Mouse (Mus musculus): ENCODE results near the gene Sdhc. TPM values are rescaled to one million over a fixed set of nuclear protein-coding genes. Genes with fewer than 3 reads are reported as not detected.

The Sdhc gene
- polyA plus RNA-seq, 1 experiment from 2014 or later = 218 TPM

DNA sequence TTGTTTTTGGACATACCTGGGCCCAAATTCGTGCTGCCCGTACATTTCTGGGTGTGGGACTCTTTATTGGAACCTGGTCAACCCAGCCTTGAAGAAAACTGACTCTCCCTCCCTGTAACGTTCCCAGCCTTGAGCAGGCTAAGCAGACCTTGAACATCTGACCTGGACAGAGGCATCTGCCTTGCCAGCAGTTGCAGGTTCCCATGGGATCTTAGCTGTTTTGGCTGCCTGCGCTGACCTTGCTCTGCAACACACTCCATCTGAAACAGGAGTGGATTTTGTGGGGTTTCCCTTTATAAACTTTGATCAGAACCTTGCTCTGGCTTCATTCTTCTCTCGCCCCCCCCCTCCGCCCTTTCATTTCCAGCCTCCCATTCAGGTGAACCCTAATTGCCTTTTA is 45.2 kb downstream of the Sdhc start:
- no peak overlapping the region for H3K4me2 ChIP-seq
- H3K4me3 ChIP-seq (replicated peaks) = no peak overlapping the region
- H3K27ac ChIP-seq = no peak overlapping the region
- ATAC-seq (ENCODE audit: low FRiP score) = no peak
- peaks cover 10% of the 10 kb centered on the region; the same call in 1 of the 2 replicates for H3K27me3 ChIP-seq
- WGBS = 69% methylated on average over 6 of the region's 6 CpGs
- no peaks in the 10 kb centered on the region for H3K9me3 ChIP-seq
- H3K4me1 ChIP-seq = peaks cover 8% of the 10 kb centered on the region
- H3K36me3 ChIP-seq (replicated peaks) = no peaks in the 10 kb centered on the region
- no peak overlapping the region for H3K9ac ChIP-seq

DNA sequence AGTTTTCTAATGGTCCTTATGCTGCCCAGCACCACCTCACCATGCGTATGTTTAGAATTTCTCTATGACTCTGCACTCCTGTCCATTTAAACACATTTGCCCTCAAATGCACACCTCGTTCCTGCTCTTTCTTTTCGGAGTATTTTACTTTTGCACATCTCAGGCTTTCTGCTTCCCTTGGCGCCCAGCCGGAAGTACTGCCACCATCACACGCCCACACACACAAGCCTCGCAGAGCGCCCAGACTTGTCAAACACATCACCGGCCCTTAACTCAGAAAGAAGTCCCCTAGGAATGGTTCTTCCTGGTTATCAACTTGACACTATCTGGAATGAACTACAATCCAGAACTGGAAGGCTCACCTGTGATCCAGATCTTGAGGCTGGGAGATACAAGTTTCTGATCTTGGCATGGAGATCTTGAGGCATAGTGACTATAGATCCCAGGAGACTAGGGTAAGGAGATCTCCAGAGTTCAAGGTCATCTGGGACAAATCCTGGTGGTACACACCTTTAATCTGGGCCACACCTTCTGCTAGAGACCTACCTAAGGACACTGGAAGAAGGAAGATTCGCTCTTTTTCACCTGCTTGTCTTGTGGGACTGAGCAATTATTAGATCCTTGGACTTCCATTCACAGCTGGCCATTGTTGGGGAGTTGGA is 47.1 kb downstream of the Sdhc start:
- Histone ChIP-seq H3K27me3 (peaks cover 4% of the 10 kb centered on the region; the same call in 1 of the 2 replicates), H3K36me3 (replicated peaks) (no peaks in the 10 kb centered on the region), H3K9ac (no peak overlapping the region), H3K4me1 (peaks cover 6% of the 10 kb centered on the region), H3K9me3 (no peaks in the 10 kb centered on the region), H3K4me3 (replicated peaks) (peak overlapping the region; percentile 67), H3K27ac (no peak overlapping the region), H3K4me2 (peak overlapping the region; percentile 60)
- ATAC-seq (ENCODE audit: low FRiP score) = 0 out of 2 replicates have a peak, but pooled peaks have one; percentile 7
- 11% methylated on average over 10 of the region's 10 CpGs for WGBS

DNA sequence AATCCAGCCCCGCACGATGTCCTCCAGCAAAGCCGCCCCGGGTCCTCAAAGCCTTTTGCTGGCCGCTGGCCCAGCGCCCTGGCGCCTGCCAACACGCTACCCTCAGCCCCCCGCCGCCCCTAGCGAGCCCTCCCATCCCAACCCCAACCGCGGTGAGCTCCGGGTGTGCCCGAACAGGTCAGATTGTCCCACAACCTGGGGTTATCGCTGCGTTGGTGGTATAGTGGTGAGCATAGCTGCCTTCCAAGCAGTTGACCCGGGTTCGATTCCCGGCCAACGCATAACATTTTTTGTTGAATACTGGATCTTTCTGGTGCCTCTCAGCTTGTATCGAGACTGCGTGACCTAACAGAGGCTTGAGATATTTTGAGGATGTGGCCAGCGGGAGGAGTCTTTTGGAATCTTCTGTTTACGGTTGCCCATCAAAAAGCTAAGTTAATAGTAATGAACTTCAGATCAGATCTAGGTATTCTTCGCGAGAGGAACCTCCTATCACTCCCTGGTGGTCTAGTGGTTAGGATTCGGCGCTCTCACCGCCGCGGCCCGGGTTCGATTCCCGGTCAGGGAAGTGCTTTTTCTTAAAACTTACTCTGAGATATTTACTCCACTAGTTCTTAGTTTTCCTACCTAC is 47.7 kb downstream of the Sdhc start:
- no peaks in the 10 kb centered on the region for H3K9me3 ChIP-seq
- H3K9ac ChIP-seq = peak overlapping the region; percentile 61; the same call in 1 of the 2 replicates
- peaks cover 4% of the 10 kb centered on the region for H3K27me3 ChIP-seq
- H3K4me2 ChIP-seq = peak overlapping the region; percentile 60
- peak; percentile 93 for ATAC-seq (ENCODE audit: low FRiP score)
- peak overlapping the region; percentile 67 for H3K4me3 ChIP-seq (replicated peaks)
- peaks cover 6% of the 10 kb centered on the region for H3K4me1 ChIP-seq
- H3K27ac ChIP-seq = peak overlapping the region; percentile 75; the same call in 1 of the 2 replicates
- WGBS = under 1% methylated on average over 35 of the region's 35 CpGs
- H3K36me3 ChIP-seq (replicated peaks) = no peaks in the 10 kb centered on the region

DNA sequence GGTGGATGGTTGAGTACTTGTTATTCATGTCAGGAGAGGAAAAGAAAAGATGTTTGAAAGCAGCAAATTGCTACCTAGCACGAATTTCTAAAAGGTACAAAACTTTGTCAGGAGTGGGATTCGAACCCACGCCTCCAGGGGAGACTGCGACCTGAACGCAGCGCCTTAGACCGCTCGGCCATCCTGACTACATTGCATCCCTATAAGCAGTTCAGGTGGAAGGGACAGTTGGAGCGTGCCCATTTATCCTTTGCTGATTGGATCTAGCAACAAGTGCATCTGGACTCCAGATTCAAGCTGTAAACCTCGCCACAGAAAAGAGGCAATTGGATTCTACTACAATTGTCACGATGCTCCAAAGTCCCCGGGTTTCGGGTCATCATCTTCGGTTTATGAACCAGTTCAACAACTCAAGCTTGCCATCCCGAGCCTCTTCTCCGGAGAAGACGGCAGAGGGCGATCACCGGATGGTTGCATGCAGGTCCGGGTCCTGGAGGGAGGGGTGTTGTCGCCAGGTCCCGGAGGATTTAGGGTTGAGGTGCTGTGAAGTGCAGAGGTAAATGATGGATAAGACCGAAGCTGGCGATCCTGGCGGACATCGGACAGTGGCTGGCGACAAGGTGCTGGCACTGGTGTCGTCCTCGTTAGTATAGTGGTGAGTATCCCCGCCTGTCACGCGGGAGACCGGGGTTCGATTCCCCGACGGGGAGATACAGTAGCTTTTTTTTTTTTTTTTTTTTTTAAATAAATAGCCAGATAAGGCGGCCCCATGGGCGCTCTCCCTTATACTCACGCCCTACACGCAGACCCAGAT is 48.5 kb downstream of the Sdhc start:
- under 1% methylated on average over 40 of the region's 40 CpGs for WGBS

DNA sequence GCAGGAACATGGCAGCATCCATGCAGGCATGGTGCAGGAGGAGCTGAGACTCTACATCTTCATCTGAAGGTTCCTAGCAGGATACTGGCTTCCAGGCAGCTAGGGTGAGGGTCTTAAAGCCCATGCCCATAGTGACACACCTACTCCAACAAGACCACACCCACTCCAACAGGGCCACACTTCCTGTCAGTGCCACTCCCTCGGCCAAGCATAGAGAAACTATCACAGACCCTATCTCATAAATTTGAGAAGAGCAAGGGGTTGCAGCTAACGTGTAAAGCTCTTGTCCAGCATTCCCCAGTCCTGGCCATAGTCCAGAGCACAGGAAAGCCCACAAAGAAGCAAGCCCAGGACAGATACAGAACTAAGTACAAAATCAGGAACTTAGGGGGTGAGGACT is 49.4 kb downstream of the Sdhc start:
- Histone ChIP-seq H3K36me3 (replicated peaks) (no peaks in the 10 kb centered on the region), H3K4me2 (peak overlapping the region; percentile 60), H3K4me3 (replicated peaks) (no peak overlapping the region), H3K27ac (no peak overlapping the region), H3K9ac (no peak overlapping the region), H3K9me3 (no peaks in the 10 kb centered on the region), H3K4me1 (peaks cover 12% of the 10 kb centered on the region), H3K27me3 (peaks cover 5% of the 10 kb centered on the region)
- no peak for ATAC-seq (ENCODE audit: low FRiP score)
- 52% methylated on average over 2 of the region's 2 CpGs for WGBS

More for the DNA sequence above, 48.5 kb downstream of the Sdhc start:
- Histone ChIP-seq H3K4me1 (peaks cover 6% of the 10 kb centered on the region), H3K9ac (peak overlapping the region; percentile 61), H3K4me3 (replicated peaks) (peak overlapping the region; percentile 67), H3K36me3 (replicated peaks) (no peaks in the 10 kb centered on the region), H3K27me3 (peaks cover 8% of the 10 kb centered on the region), H3K27ac (peak overlapping the region; percentile 75; the same call in 1 of the 2 replicates), H3K9me3 (no peaks in the 10 kb centered on the region), H3K4me2 (peak overlapping the region; percentile 60)
- peak; percentile 88 for ATAC-seq (ENCODE audit: low FRiP score)

DNA sequence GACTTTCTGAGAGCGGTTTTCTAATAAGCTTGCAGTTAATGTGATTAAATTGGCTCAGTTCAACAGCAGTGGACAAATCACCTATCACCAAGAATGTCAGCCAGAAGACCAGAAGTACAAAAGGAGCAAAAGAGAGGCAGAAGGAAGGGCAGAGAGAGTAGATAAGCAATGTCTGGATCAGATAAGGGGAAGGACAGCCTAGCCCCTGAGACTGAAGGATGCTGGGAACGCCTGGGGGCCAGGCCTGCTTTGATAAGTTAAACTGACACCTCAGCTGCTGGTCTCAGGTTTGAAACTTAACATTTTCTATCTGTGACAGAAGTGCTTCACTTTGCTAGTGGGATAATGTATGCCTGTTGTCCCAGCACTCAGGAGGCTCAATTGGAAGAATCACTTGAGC is 52.8 kb downstream of the Sdhc start:
- 51% methylated on average over 2 of the region's 2 CpGs for WGBS
- no peak overlapping the region for H3K4me2 ChIP-seq
- ATAC-seq (ENCODE audit: low FRiP score) = no peak
- no peaks in the 10 kb centered on the region for H3K36me3 ChIP-seq (replicated peaks)
- peaks cover 7% of the 10 kb centered on the region for H3K27me3 ChIP-seq
- no peaks in the 10 kb centered on the region for H3K9me3 ChIP-seq
- H3K4me3 ChIP-seq (replicated peaks) = no peak overlapping the region
- no peak overlapping the region for H3K27ac ChIP-seq
- H3K9ac ChIP-seq = no peak overlapping the region
- peaks cover 6% of the 10 kb centered on the region for H3K4me1 ChIP-seq

DNA sequence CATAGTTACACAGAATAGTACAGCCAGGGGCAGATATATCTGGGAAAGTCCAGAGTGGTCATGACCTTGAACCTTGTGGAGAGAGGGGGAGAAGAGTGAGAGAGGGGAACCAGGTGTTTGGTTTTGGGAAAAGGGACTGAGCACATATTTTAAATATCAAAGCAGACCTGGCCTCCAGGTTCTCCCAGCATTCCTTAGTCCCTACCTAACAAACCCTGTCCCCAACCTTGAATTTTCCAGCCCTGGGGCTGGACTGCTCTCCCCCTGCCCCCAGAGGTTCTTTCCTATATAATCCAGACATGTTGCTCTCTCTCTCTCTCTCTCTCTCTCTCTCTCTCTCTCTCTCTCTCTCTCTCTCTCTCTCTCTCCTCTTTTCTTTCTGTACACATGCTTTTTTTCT is 53.3 kb downstream of the Sdhc start:
- ATAC-seq (ENCODE audit: low FRiP score) = no peak
- Histone ChIP-seq H3K4me2 (no peak overlapping the region), H3K9me3 (no peaks in the 10 kb centered on the region), H3K27ac (no peak overlapping the region), H3K27me3 (peaks cover 8% of the 10 kb centered on the region), H3K4me3 (replicated peaks) (no peak overlapping the region), H3K36me3 (replicated peaks) (no peaks in the 10 kb centered on the region), H3K4me1 (peaks cover 6% of the 10 kb centered on the region), H3K9ac (no peak overlapping the region)

DNA sequence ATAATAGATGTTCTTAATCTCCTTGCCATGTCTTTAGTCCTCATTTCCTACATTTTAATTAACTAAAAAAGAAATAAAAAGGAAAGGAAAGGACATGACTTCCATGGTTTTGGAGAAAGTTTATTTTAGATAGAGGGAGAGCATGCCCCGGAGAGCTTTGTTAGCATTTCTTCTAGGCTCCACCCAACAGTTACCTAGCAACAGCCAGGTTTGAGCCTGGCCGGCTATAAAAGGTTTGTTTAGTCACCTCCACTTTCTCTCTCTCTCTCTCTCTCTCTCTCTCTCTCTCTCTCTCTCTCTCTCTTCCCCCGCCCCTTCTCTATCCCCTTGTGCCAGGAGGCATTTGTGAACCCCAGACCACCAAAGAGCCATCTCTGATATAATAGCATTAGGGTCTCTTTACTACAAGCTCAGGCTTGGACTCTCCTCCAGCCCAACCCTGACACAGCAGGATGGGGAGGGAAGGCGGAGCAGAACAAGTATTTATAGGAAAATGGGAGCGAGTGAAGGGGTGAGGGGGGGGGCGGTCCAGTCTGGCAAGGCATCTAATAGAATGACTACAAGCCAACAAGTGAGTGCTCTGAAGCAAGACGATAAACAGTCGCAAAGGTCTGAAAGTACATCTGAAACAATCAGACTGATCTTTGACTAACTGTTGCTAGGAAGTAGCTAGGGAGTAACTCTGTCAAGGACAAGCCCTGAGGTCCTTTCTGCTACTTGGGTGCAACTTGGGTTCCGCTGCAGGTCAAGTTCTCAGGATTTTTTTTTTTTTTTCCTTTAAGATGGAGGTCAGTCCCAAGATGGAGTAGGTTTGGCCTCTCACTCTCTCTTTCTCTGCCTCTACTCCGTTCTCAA is 54.1 kb downstream of the Sdhc start:
- Histone ChIP-seq H3K4me2 (peak overlapping the region; percentile 33), H3K4me3 (replicated peaks) (no peak overlapping the region), H3K9ac (no peak overlapping the region), H3K27ac (no peak overlapping the region), H3K36me3 (replicated peaks) (no peaks in the 10 kb centered on the region), H3K9me3 (no peaks in the 10 kb centered on the region), H3K27me3 (peaks cover 8% of the 10 kb centered on the region), H3K4me1 (peaks cover 6% of the 10 kb centered on the region)
- 24% methylated on average over 9 of the region's 10 CpGs for WGBS
- no peak for ATAC-seq (ENCODE audit: low FRiP score)

DNA sequence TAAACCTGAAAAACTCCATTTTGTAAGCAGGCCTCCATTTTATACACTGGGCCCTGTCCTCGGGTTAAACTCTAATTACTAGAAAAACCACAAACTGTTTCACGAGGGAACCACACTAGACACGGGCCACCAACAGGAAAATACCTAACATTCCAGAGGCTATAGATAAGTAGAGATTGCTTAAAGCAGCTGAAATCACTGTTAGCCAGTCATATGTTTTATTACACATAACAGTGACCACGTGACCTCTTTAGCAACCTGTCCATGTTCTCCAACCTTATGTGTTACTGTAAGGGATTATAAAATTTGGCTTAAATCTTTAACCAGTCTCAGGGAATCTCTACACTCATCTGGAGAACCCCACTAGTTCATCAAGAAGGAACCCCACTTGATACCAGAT is 56.0 kb downstream of the Sdhc start:
- H3K9ac ChIP-seq = no peak overlapping the region
- peaks cover 6% of the 10 kb centered on the region for H3K4me1 ChIP-seq
- no peak overlapping the region for H3K4me3 ChIP-seq (replicated peaks)
- peaks cover 9% of the 10 kb centered on the region for H3K27me3 ChIP-seq
- H3K4me2 ChIP-seq = no peak overlapping the region
- H3K9me3 ChIP-seq = no peaks in the 10 kb centered on the region
- no peak for ATAC-seq (ENCODE audit: low FRiP score)
- 86% methylated on average over 4 of the region's 4 CpGs for WGBS
- no peak overlapping the region for H3K27ac ChIP-seq
- no peaks in the 10 kb centered on the region for H3K36me3 ChIP-seq (replicated peaks)

DNA sequence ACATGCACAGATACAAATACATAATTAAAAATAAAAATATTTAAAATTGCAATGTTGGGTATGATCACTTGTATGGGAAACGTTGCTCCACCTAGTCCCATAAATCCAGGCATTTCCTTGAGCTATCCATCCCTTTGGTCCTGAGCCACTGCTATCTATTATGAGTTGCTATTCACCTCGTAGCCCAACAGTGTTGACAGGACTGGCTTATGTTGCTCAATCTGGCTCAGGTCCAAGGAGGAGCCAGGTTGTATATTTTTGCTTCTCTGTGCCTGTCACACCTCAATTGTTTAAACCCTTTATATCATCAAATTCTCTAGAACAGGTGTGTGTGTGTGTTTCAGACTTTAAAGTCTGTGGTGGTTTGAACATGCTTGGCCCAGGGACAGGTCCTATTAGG is 59.6 kb downstream of the Sdhc start:
- no peaks in the 10 kb centered on the region for H3K9me3 ChIP-seq
- H3K9ac ChIP-seq = no peak overlapping the region
- H3K4me2 ChIP-seq = no peak overlapping the region
- 80% methylated on average over 2 of the region's 2 CpGs for WGBS
- peaks cover 19% of the 10 kb centered on the region for H3K27me3 ChIP-seq
- ATAC-seq (ENCODE audit: low FRiP score) = no peak
- no peak overlapping the region for H3K27ac ChIP-seq
- H3K36me3 ChIP-seq (replicated peaks) = no peaks in the 10 kb centered on the region
- no peak overlapping the region for H3K4me3 ChIP-seq (replicated peaks)
- peaks cover 7% of the 10 kb centered on the region; the same call in 1 of the 2 replicates for H3K4me1 ChIP-seq

DNA sequence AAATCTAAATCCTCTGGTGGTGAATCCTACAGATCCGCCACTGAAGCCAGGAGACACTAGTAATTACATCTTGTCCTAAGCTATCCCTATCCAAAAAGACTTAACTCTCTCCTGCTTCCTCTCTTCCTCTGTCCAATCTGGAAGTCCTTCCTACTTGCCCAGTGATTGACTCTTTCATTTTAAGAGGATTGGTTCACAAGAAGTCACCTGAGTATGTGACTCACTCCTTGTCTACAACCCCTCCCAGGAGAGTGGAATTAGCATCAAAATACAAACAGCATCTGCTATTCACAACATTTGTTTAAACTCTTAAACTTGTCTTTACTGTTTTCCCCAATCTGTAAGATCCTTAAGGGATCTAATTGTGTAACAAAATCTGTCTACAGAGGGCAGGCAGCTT is 60.5 kb downstream of the Sdhc start:
- WGBS = 86% methylated on average over 1 of the region's 1 CpGs
- Histone ChIP-seq H3K36me3 (replicated peaks) (no peaks in the 10 kb centered on the region), H3K4me1 (peaks cover 7% of the 10 kb centered on the region; the same call in 1 of the 2 replicates), H3K27me3 (peaks cover 22% of the 10 kb centered on the region), H3K27ac (no peak overlapping the region), H3K9ac (no peak overlapping the region), H3K4me2 (no peak overlapping the region), H3K4me3 (replicated peaks) (no peak overlapping the region), H3K9me3 (no peaks in the 10 kb centered on the region)
- ATAC-seq (ENCODE audit: low FRiP score) = no peak

Measured in forebrain, embryonic 12.5 days (tissue).